Mouse (Mus musculus): ENCODE data around the gene Gabpb1. TPM values are rescaled to one million over a fixed set of nuclear protein-coding genes. Genes with fewer than 3 reads are reported as not detected.
A peak's percentile ranks its signal among the peaks of the same experiment; 100 is the strongest.

Gene Gabpb1
- polyA plus RNA-seq, 1 experiment from 2014 or later: 13.2 TPM

- H3K27me3 ChIP-seq (ENCODE audit: insufficient read depth, low read length): no peaks in the 10 kb centered on the region
- ATAC-seq (no peak), DNase-seq (no peak)
- H3K4me2 ChIP-seq (ENCODE audit: low read depth, low read length): no peak overlapping the region
- no peaks in the 10 kb centered on the region for H3K9me3 ChIP-seq (ENCODE audit: low read length)
- H3K4me3 ChIP-seq (ENCODE audit: low read depth, low read length): no peak overlapping the region
- H3K4me1 ChIP-seq (ENCODE audit: insufficient read depth): no peaks in the 10 kb centered on the region
- 82% methylated on average over 4 of the region's 4 CpGs for WGBS (ENCODE audit: insufficient replicate concordance)
- TF ChIP-seq CTCF (IDR thresholded peaks at IDR 0.05; ENCODE audit: low read depth) (no peak), EP300 (IDR thresholded peaks at IDR 0.05; ENCODE audit: low read depth) (no peak)
- H3K27ac ChIP-seq (ENCODE audit: low read depth): no peak overlapping the region
- no peak overlapping the region for H3K9ac ChIP-seq (replicated peaks)
- H3K36me3 ChIP-seq (replicated peaks; ENCODE audit: insufficient read depth, low read length): peaks cover 52% of the 10 kb centered on the region
These were observed 23.2 kb downstream of the Gabpb1 start for GRCm38 (mm10) chr2:126652929-126653328.

DNA sequence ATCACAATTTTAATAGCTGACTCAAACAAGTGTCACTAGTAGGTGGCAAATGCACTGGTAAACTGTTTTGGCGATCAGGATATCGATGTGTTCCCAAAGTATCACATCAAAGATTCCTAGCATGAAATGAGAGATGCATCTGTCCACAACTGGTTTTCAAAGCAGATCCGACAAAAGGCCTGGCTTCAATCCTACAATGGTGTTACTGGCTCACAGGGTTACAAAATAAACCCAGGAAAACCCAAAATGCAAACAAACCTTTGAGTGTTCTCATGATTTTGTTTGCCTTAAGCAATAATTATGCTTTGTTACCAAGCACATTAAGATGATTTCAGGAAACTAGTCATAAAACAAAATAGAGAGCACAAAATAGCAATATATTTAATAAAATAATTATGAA, 28.4 kb downstream of the Gabpb1 start:
- peaks cover 61% of the 10 kb centered on the region for H3K36me3 ChIP-seq (replicated peaks; ENCODE audit: insufficient read depth, low read length)
- no peaks in the 10 kb centered on the region for H3K9me3 ChIP-seq (ENCODE audit: low read length)
- H3K4me2 ChIP-seq (ENCODE audit: low read depth, low read length): no peak overlapping the region
- no peak overlapping the region for H3K27ac ChIP-seq (ENCODE audit: low read depth)
- ATAC-seq (peak; percentile 51), DNase-seq (no peak)
- H3K4me1 ChIP-seq (ENCODE audit: insufficient read depth): no peaks in the 10 kb centered on the region
- H3K9ac ChIP-seq (replicated peaks): no peak overlapping the region
- H3K27me3 ChIP-seq (ENCODE audit: insufficient read depth, low read length): no peaks in the 10 kb centered on the region
- no peak overlapping the region for H3K4me3 ChIP-seq (ENCODE audit: low read depth, low read length)
- TF ChIP-seq EP300 (IDR thresholded peaks at IDR 0.05; ENCODE audit: low read depth): no peak
- no peak for TF ChIP-seq CTCF (IDR thresholded peaks at IDR 0.05; ENCODE audit: low read depth)
- 81% methylated on average over 3 of the region's 3 CpGs for WGBS (ENCODE audit: insufficient replicate concordance)

GRCm38 (mm10) chr2:126646461-126646860, 29.7 kb downstream of the Gabpb1 start:
- Histone ChIP-seq H3K4me1 (ENCODE audit: insufficient read depth) (no peaks in the 10 kb centered on the region), H3K27me3 (ENCODE audit: insufficient read depth, low read length) (no peaks in the 10 kb centered on the region), H3K4me3 (ENCODE audit: low read depth, low read length) (no peak overlapping the region), H3K9ac (replicated peaks) (no peak overlapping the region), H3K4me2 (ENCODE audit: low read depth, low read length) (no peak overlapping the region), H3K9me3 (ENCODE audit: low read length) (no peaks in the 10 kb centered on the region), H3K36me3 (replicated peaks; ENCODE audit: insufficient read depth, low read length) (peaks cover 51% of the 10 kb centered on the region), H3K27ac (ENCODE audit: low read depth) (no peak overlapping the region)
- ATAC-seq (no peak), DNase-seq (no peak)
- TF ChIP-seq EP300 (IDR thresholded peaks at IDR 0.05; ENCODE audit: low read depth): no peak
- TF ChIP-seq CTCF (IDR thresholded peaks at IDR 0.05; ENCODE audit: low read depth): no peak
- 81% methylated on average over 5 of the region's 5 CpGs for WGBS (ENCODE audit: insufficient replicate concordance)

DNA sequence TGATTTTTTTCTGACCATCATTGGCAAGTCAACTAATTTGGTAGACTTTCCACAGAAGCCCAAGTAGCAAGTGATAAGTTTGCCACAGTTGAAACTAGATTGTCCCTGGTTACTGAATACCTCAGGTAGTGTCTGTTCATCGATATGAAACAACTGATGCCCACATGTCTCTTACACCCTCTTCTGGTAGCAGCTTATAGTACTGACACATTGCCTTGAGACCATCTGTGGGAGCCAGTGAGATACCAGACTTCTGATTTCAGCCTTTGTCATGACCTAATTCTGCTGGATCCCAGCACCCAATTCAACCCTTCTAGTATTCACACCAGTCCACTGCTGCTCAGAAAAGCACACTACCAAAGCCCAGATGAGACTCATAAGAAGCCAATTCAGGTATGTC, 31.4 kb downstream of the Gabpb1 start:
- H3K4me1 ChIP-seq (ENCODE audit: insufficient read depth): no peaks in the 10 kb centered on the region
- DNase-seq: no peak
- no peaks in the 10 kb centered on the region for H3K27me3 ChIP-seq (ENCODE audit: insufficient read depth, low read length)
- no peak overlapping the region for H3K4me3 ChIP-seq (ENCODE audit: low read depth, low read length)
- no peak overlapping the region for H3K9ac ChIP-seq (replicated peaks)
- H3K27ac ChIP-seq (ENCODE audit: low read depth): no peak overlapping the region
- no peak overlapping the region for H3K4me2 ChIP-seq (ENCODE audit: low read depth, low read length)
- WGBS (ENCODE audit: insufficient replicate concordance): 82% methylated on average over 1 of the region's 1 CpGs
- H3K9me3 ChIP-seq (ENCODE audit: low read length): peaks cover 3% of the 10 kb centered on the region; the same call in 1 of the 2 replicates
- peaks cover 47% of the 10 kb centered on the region for H3K36me3 ChIP-seq (replicated peaks; ENCODE audit: insufficient read depth, low read length)
- no peak for ATAC-seq
- peak; percentile 37 for TF ChIP-seq CTCF (IDR thresholded peaks at IDR 0.05; ENCODE audit: low read depth)
- no peak for TF ChIP-seq EP300 (IDR thresholded peaks at IDR 0.05; ENCODE audit: low read depth)

- peaks cover 33% of the 10 kb centered on the region for H3K36me3 ChIP-seq (replicated peaks; ENCODE audit: insufficient read depth, low read length)
- peaks cover 3% of the 10 kb centered on the region; the same call in 1 of the 2 replicates for H3K4me1 ChIP-seq (ENCODE audit: insufficient read depth)
- peaks cover 3% of the 10 kb centered on the region; the same call in 1 of the 2 replicates for H3K9me3 ChIP-seq (ENCODE audit: low read length)
- H3K9ac ChIP-seq (replicated peaks): no peak overlapping the region
- H3K4me2 ChIP-seq (ENCODE audit: low read depth, low read length): no peak overlapping the region
- no peak for ATAC-seq
- TF ChIP-seq EP300 (IDR thresholded peaks at IDR 0.05; ENCODE audit: low read depth) (no peak), CTCF (IDR thresholded peaks at IDR 0.05; ENCODE audit: low read depth) (peak; percentile 42)
- WGBS (ENCODE audit: insufficient replicate concordance): 87% methylated on average over 2 of the region's 2 CpGs
- DNase-seq: no peak
- no peaks in the 10 kb centered on the region for H3K27me3 ChIP-seq (ENCODE audit: insufficient read depth, low read length)
- H3K4me3 ChIP-seq (ENCODE audit: low read depth, low read length): no peak overlapping the region
- H3K27ac ChIP-seq (ENCODE audit: low read depth): no peak overlapping the region
These were observed 35.8 kb downstream of the Gabpb1 start for GRCm38 (mm10) chr2:126640298-126640697.

GRCm38 (mm10) chr2:126635939-126636823, 40.0 kb downstream of the Gabpb1 start:
- Histone ChIP-seq H3K4me3 (ENCODE audit: low read depth, low read length) (no peak overlapping the region), H3K4me1 (ENCODE audit: insufficient read depth) (peaks cover 3% of the 10 kb centered on the region; the same call in 1 of the 2 replicates), H3K9me3 (ENCODE audit: low read length) (peaks cover 3% of the 10 kb centered on the region; the same call in 1 of the 2 replicates), H3K4me2 (ENCODE audit: low read depth, low read length) (no peak overlapping the region), H3K36me3 (replicated peaks; ENCODE audit: insufficient read depth, low read length) (peaks cover 19% of the 10 kb centered on the region), H3K27me3 (ENCODE audit: insufficient read depth, low read length) (no peaks in the 10 kb centered on the region), H3K27ac (ENCODE audit: low read depth) (no peak overlapping the region), H3K9ac (replicated peaks) (no peak overlapping the region)
- TF ChIP-seq CTCF (IDR thresholded peaks at IDR 0.05; ENCODE audit: low read depth) (no peak), EP300 (IDR thresholded peaks at IDR 0.05; ENCODE audit: low read depth) (no peak)
- ATAC-seq (no peak), DNase-seq (no peak)
- 49% methylated on average over 12 of the region's 12 CpGs for WGBS (ENCODE audit: insufficient replicate concordance)
